Mouse (Mus musculus) midbrain, embryonic 12.5 days (tissue): ENCODE data around the gene Tbc1d30. TPM values are rescaled to one million over a fixed set of nuclear protein-coding genes. Genes with fewer than 3 reads are reported as not detected.

Source experiments
- ATAC-seq: fragments of 200-750 bp; cut with Nextera tagmentation; 2 replicates; pipeline ENCODE4 v1.8.0; 2017; ENCODE audit warnings: low read depth, moderate TSS enrichment, moderate library complexity; ENCODE audit not compliant: low FRiP score
- H3K27ac ChIP-seq: fragments of 300-500 bp; sonication (generic); replicated peaks from 2 replicates; pipeline ENCODE4 v1.5.1; 2016; ENCODE audit warnings: mild to moderate bottlenecking
- H3K27me3 ChIP-seq: fragments of 300-500 bp; sonication (generic); 2 replicates; pipeline ENCODE4 v1.6.1; 2016; ENCODE audit warnings: mild to moderate bottlenecking
- H3K36me3 ChIP-seq: fragments of 300-500 bp; sonication (generic); 2 replicates; pipeline ENCODE4 v1.6.1; 2016
- H3K4me1 ChIP-seq: fragments of 300-500 bp; sonication (generic); 2 replicates; pipeline ENCODE4 v1.6.1; 2016
- H3K4me2 ChIP-seq: fragments of 300-500 bp; sonication (generic); replicated peaks from 2 replicates; pipeline ENCODE4 v1.6.1; 2016; ENCODE audit warnings: mild to moderate bottlenecking, moderate library complexity
- H3K4me3 ChIP-seq: fragments of 300-500 bp; sonication (generic); 2 replicates; pipeline ENCODE4 v1.5.1; 2016; ENCODE audit warnings: mild to moderate bottlenecking
- H3K9ac ChIP-seq: fragments of 300-500 bp; sonication (generic); replicated peaks from 2 replicates; pipeline ENCODE4 v1.6.1; 2016; ENCODE audit warnings: mild to moderate bottlenecking, moderate library complexity
- H3K9me3 ChIP-seq: fragments of 300-500 bp; sonication (generic); 2 replicates; pipeline ENCODE4 v1.6.1; 2016; ENCODE audit warnings: mild to moderate bottlenecking
- WGBS: fragments of 180-500 bp; shearing (Covaris S2); methylation state at CpG from one replicate; pipeline ENCODE4 v1.1.7; 2016; 5-methylcytosine and 5-hydroxymethylcytosine counted together
- polyA plus RNA-seq: library from polyadenylated mRNA; unstranded; fragments of >200 nt; fragmentation: Nextera tagmentation; extraction: Ambion mirVana; gene quantifications from 2 replicates; pipeline ENCODE4 v1.2.1, GENCODE M21; 2016

Tbc1d30 gene
- polyA plus RNA-seq, 1 experiment from 2014 or later = 4.3 TPM

DNA sequence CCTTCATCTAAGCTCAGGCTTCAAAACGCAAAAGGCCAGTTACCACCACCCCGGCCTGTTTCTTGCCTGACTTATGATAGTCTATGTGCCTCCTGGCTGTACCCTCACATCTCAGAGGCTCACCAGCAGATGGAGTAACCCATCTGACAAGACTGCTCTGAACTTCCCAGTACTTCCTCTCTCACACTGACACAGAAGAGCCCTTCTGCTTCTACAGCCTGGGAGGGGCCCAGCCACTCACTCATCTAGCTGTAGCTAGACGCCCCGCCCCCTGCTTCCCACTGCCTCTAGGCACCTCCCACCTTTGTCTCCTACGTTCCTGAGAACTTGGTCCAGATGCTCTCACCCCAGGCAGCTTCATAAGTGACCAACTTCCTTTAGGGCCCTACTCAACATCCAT lies 45.6 kb downstream of the Tbc1d30 start:
- no peaks in the 10 kb centered on the region for H3K9me3 ChIP-seq
- 42% methylated on average over 5 of the region's 5 CpGs for WGBS
- peak; percentile 41 for ATAC-seq

DNA sequence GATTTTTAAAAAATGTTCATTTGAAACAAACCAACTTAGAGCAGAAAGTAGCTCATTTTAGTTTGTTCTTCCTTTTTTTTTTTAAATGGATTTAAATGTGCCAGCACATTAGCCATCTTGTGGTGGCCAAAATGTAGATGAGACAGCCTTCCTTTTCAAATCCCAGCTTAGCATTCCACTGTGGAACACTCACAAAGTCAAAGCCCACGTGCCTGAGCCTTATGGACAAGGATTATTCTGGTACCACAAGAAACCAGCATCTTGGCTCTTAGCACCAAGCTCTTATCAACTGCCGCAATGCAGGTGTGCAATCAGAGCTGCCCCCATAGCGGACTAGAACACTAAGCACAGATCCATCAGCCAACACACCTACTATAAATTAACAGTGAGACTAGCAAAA lies 47.5 kb downstream of the Tbc1d30 start:
- H3K36me3 ChIP-seq = no peaks in the 10 kb centered on the region
- H3K4me3 ChIP-seq = no peak overlapping the region
- WGBS = 79% methylated on average over 3 of the region's 3 CpGs
- H3K4me1 ChIP-seq = 0 out of 2 replicates have a peak, but pooled peaks cover 2% of the 10 kb centered on the region
- 0 out of 2 replicates have a peak, but pooled peaks cover 3% of the 10 kb centered on the region for H3K27me3 ChIP-seq
- no peak overlapping the region for H3K4me2 ChIP-seq
- H3K9me3 ChIP-seq = no peaks in the 10 kb centered on the region
- no peak for ATAC-seq
- H3K9ac ChIP-seq = no peak overlapping the region
- no peak overlapping the region for H3K27ac ChIP-seq

More for the DNA sequence above, 45.6 kb downstream of the Tbc1d30 start:
- Histone ChIP-seq H3K27ac (no peak overlapping the region), H3K4me2 (no peak overlapping the region), H3K27me3 (peaks cover 14% of the 10 kb centered on the region), H3K36me3 (no peaks in the 10 kb centered on the region), H3K9ac (no peak overlapping the region), H3K4me3 (no peak overlapping the region), H3K4me1 (peaks cover 8% of the 10 kb centered on the region)

DNA sequence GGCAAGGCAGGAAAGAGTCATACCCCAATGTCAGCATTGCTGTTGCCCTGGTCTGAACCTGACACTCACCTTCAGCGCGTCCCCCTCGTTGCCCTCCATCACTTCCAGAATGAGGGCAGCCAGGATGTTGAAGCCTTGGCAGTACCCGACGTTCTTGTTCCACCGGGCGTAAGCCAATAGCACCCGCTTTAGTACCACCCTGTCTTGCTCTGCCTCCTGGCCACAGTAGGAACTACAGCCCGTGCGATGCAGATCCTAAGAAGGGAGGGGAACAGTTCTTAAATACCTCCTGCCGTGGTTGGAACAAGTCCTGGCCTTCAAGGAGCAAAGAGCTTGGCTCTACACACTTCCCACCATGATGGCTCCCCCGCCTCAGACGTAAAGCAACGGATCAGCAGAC lies 49.2 kb downstream of the Tbc1d30 start:
- 86% methylated on average over 14 of the region's 14 CpGs for WGBS
- no peak overlapping the region for H3K9ac ChIP-seq
- ATAC-seq = no peak
- H3K27ac ChIP-seq = no peak overlapping the region
- H3K4me1 ChIP-seq = peaks cover 12% of the 10 kb centered on the region; the same call in 1 of the 2 replicates
- no peaks in the 10 kb centered on the region for H3K9me3 ChIP-seq
- H3K36me3 ChIP-seq = no peaks in the 10 kb centered on the region
- H3K4me2 ChIP-seq = no peak overlapping the region
- H3K4me3 ChIP-seq = no peak overlapping the region
- H3K27me3 ChIP-seq = no peaks in the 10 kb centered on the region

DNA sequence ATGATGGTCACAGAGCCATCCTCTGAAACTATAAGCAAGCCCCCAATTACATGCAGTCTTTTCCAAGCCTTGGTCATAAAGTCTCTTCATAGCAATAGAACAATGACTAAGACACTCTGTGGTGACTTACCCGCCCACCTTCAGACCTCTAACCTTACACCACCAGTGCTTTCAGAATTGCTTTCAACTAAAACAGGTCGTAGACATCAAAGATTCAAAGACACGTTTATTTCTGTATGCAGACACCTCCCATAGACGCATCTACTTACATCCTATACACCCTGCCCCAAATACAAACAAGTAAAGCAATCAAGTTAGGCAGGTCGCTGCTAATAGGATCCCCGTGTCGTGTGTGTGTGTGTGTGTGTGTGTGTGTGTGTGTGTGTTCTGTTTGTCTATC lies 50.4 kb downstream of the Tbc1d30 start:
- Histone ChIP-seq H3K4me2 (no peak overlapping the region), H3K27ac (no peak overlapping the region), H3K9ac (no peak overlapping the region), H3K27me3 (no peaks in the 10 kb centered on the region), H3K36me3 (no peaks in the 10 kb centered on the region), H3K9me3 (no peaks in the 10 kb centered on the region), H3K4me3 (no peak overlapping the region), H3K4me1 (peaks cover 13% of the 10 kb centered on the region; the same call in 1 of the 2 replicates)
- ATAC-seq = no peak
- WGBS = 86% methylated on average over 7 of the region's 7 CpGs

DNA sequence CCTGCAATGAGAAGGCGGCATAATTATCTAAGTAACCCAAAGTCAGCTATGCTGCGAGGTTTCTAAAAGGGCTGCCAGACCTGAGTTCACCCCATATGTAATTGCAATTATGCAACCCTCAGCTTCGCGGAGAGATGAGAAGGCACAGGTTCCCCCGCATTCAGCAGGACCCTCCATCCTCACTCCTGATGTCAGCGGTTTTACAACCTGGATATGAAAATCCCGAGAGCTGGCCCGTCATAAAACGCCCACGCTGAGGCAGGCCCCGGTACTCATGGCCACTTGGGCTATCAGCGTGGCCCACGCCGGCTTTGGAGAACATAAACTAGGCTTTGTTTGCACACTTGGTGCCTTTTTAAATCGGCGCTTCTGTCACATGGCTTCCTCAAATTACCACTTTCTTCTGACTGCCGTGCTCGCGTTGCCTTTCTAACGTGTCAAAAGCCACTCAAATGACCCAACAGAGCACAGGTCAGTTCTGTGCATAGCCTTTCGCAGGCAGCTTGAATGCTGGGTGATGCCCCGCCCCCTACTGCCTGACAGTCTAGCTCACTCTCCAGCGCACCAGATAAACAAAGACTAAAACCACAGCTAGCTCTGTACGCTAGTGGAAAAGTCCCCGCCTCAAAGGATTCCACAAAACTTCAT lies 53.9 kb downstream of the Tbc1d30 start:
- 43% methylated on average over 25 of the region's 25 CpGs for WGBS
- peaks cover 11% of the 10 kb centered on the region; the same call in 1 of the 2 replicates for H3K4me1 ChIP-seq
- H3K27ac ChIP-seq = 0 out of 2 replicates have a peak overlapping the region, but pooled peaks have one; percentile 1
- H3K4me3 ChIP-seq = no peak overlapping the region
- no peaks in the 10 kb centered on the region for H3K9me3 ChIP-seq
- peak; percentile 83; the same call in 1 of the 2 replicates for ATAC-seq
- peak overlapping the region; percentile 31 for H3K4me2 ChIP-seq
- H3K9ac ChIP-seq = peak overlapping the region; percentile 26; the same call in 1 of the 2 replicates
- H3K27me3 ChIP-seq = no peaks in the 10 kb centered on the region
- peaks cover 3% of the 10 kb centered on the region; the same call in 1 of the 2 replicates for H3K36me3 ChIP-seq

DNA sequence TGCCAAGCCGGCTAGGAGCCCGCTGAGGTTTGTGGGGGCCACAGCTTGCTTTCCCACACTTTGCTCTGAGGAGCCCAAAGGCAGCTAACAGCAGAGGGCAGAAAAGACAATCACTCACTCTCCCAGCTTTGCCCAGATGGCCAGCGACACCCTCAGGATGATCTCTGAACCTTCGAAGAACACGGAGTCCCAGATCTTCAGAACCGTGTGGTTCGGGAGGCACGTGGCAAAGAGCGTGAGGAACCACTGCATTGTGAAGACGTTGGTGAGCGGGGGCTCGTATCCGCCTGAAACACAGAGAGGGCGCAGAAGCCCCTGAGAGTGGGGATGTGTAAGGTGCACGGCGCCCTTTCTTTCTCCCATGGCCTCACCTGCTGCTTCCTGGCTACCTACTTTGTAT lies 56.6 kb downstream of the Tbc1d30 start:
- no peak overlapping the region for H3K27ac ChIP-seq
- ATAC-seq = no peak
- peaks cover 30% of the 10 kb centered on the region for H3K4me1 ChIP-seq
- H3K9me3 ChIP-seq = no peaks in the 10 kb centered on the region
- no peak overlapping the region for H3K4me2 ChIP-seq
- 82% methylated on average over 16 of the region's 16 CpGs for WGBS
- H3K4me3 ChIP-seq = no peak overlapping the region
- H3K36me3 ChIP-seq = peaks cover 3% of the 10 kb centered on the region; the same call in 1 of the 2 replicates
- H3K27me3 ChIP-seq = peaks cover 6% of the 10 kb centered on the region; the same call in 1 of the 2 replicates
- no peak overlapping the region for H3K9ac ChIP-seq

DNA sequence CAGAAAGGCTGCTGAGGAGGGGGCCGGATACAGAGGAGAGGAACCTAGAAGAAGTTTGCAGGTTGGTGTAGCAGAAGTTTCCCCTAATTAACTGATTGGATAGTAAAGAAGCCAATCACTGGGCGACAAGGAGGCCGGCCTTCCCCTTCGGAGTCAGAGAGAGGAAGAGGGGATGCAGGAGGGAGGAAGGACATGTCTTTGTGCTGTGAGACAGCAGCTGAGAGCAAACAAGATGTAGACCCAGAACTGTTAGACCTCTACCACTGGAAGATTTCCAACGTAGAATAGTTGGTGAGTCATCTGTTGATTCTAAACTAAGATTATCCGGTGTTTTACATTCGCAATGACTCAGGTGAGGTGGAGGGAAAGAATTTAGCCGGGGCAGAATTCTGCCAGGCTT lies 57.2 kb downstream of the Tbc1d30 start:
- 75% methylated on average over 8 of the region's 8 CpGs for WGBS
- Histone ChIP-seq H3K9me3 (no peaks in the 10 kb centered on the region), H3K27me3 (peaks cover 6% of the 10 kb centered on the region; the same call in 1 of the 2 replicates), H3K36me3 (peaks cover 3% of the 10 kb centered on the region; the same call in 1 of the 2 replicates), H3K4me3 (no peak overlapping the region), H3K4me2 (no peak overlapping the region), H3K4me1 (peaks cover 30% of the 10 kb centered on the region), H3K9ac (no peak overlapping the region), H3K27ac (no peak overlapping the region)
- ATAC-seq = no peak

DNA sequence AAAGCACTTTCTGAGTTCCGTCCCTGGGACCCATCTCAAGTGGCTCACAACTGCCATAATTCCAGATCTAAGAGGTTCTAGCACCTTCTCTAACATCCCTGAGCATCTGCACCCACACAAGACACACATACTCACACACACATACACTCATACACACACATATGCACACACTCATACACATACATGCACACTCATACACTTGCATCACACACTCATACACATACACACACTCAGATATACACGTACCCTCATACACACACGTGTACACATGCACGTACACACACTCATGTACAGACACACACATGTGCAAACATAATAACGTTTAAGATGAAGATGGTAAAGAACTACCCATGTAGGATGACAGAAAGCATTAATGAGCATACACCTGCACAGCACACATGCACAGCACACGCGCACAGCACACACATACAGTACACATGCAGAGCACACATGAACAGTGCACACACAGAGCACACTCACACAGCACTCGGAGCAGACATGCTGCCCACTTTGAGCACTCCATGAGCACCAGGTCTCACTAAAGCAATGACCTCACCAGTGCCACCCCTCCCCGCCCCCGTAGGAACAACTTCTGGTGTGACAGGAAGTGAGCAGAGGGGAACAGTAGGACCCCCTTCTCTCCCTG lies 59.7 kb downstream of the Tbc1d30 start:
- ATAC-seq = peak; percentile 42
- H3K4me1 ChIP-seq = peaks cover 19% of the 10 kb centered on the region
- H3K9me3 ChIP-seq = no peaks in the 10 kb centered on the region
- H3K27ac ChIP-seq = 0 out of 2 replicates have a peak overlapping the region, but pooled peaks have one; percentile 49
- no peak overlapping the region for H3K4me3 ChIP-seq
- H3K9ac ChIP-seq = no peak overlapping the region
- H3K4me2 ChIP-seq = peak overlapping the region; percentile 42
- 88% methylated on average over 10 of the region's 10 CpGs for whole genome bisulfite sequencing
- H3K36me3 ChIP-seq = peaks cover 3% of the 10 kb centered on the region; the same call in 1 of the 2 replicates
- peaks cover 6% of the 10 kb centered on the region; the same call in 1 of the 2 replicates for H3K27me3 ChIP-seq

DNA sequence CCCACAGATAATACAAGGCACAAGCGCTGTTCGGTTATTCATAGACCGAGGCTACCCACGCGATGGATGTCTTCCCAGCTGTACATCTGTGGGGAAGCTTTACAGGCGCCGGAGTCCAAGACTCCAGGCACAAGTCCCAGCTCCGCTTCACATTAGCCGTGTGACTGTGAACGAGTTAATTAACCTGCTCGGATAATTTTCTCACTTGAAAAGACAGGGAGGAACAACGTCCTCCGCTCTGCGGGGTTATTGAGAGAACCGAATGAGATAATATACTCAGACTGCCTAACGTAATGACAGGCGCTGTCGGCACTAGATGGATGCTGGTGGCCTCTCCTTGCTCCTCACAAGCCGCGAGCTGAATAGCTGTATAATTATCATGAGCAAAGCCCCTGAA lies 60.4 kb downstream of the Tbc1d30 start:
- ATAC-seq = peak; percentile 81
- peaks cover 19% of the 10 kb centered on the region for H3K4me1 ChIP-seq
- no peaks in the 10 kb centered on the region for H3K9me3 ChIP-seq
- WGBS = 37% methylated on average over 20 of the region's 20 CpGs
- peaks cover 6% of the 10 kb centered on the region; the same call in 1 of the 2 replicates for H3K27me3 ChIP-seq
- peaks cover 3% of the 10 kb centered on the region; the same call in 1 of the 2 replicates for H3K36me3 ChIP-seq
- 0 out of 2 replicates have a peak overlapping the region, but pooled peaks have one; percentile 7 for H3K4me3 ChIP-seq
- H3K9ac ChIP-seq = 0 out of 2 replicates have a peak overlapping the region, but pooled peaks have one; percentile 28
- peak overlapping the region; percentile 49; the same call in 1 of the 2 replicates for H3K27ac ChIP-seq
- H3K4me2 ChIP-seq = peak overlapping the region; percentile 42

DNA sequence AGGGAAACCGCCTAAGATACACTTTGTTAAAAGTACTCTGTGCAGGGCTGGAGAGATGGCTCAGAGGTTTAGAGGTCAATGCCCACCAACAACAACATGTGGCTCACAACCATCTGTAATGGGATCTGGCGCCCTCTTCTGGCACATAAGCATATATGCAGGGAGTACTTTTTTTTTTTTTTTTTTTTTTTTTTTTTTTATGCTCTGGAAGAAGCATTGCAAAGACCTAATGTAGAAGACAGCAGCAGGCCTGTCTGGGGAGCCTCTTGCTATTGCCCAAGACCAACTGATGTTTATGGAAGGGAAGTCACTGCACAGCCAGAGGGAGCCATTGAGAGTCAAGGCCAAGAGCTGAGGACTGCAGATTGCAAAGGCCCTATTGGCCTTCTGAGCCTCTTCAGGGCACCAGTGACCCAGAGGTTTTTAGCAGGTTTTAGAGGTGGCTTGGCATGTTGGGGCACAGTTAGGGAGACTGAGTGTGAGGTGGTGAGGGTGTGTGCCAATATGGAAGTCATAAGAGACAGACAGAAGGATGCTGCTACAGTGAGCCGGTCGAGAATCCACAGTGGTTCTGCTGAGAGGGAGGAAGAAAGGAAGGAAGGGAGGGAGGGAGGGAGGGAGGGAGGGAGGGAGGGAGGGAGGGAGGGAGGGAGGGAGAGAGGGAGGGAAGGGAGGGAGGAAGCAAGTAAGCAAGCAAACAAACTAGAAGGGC lies 61.0 kb downstream of the Tbc1d30 start:
- no peaks in the 10 kb centered on the region for H3K9me3 ChIP-seq
- peak overlapping the region; percentile 49; the same call in 1 of the 2 replicates for H3K27ac ChIP-seq
- no peak overlapping the region for H3K4me3 ChIP-seq
- peaks cover 19% of the 10 kb centered on the region for H3K4me1 ChIP-seq
- no peak overlapping the region for H3K9ac ChIP-seq
- H3K4me2 ChIP-seq = peak overlapping the region; percentile 42
- H3K36me3 ChIP-seq = peaks cover 3% of the 10 kb centered on the region; the same call in 1 of the 2 replicates
- peak; percentile 53 for ATAC-seq
- H3K27me3 ChIP-seq = peaks cover 6% of the 10 kb centered on the region; the same call in 1 of the 2 replicates
- 38% methylated on average over 2 of the region's 4 CpGs for WGBS

DNA sequence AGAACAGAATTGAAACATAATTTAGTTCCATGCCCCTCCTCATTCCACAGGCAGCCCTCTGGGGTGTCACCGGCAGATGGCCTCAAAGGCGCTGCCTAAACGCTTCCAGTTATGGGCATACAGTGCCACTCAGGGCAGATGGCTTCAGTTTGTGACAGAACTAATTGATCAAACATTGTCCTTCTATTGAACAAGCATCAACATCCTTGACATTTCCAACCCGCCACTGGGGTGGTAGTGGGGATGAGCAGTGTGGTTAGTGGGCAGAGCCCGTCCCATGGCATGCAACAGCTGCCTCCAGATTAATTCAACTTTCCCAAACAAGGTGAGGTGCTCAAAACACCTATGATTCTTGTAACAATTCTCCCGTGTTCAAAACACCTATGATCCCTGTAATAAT lies 68.2 kb downstream of the Tbc1d30 start:
- Histone ChIP-seq H3K27me3 (no peaks in the 10 kb centered on the region), H3K4me3 (no peak overlapping the region), H3K27ac (no peak overlapping the region), H3K4me2 (no peak overlapping the region), H3K36me3 (0 out of 2 replicates have a peak, but pooled peaks cover 5% of the 10 kb centered on the region), H3K4me1 (no peaks in the 10 kb centered on the region), H3K9me3 (no peaks in the 10 kb centered on the region), H3K9ac (no peak overlapping the region)
- WGBS = 89% methylated on average over 6 of the region's 6 CpGs
- ATAC-seq = no peak
